Mouse (Mus musculus) lung, postnatal 0 days (tissue): ENCODE measurements at regions not wholly inside any gene's neighbourhood (a gene's known extent, or its start where the extent isn't known, plus 50 kb on each side); places are given as distances from the start of the nearest gene placed in this dataset.

Experiments
- CTCF ChIP-seq: IDR thresholded peaks from 2 replicates; pipeline ENCODE4 v1.5.1; 2016; ENCODE audit warnings: antibody characterized with exemption, mild to moderate bottlenecking
- EP300 ChIP-seq: IDR thresholded peaks from 2 replicates; pipeline ENCODE4 v1.6.1; 2016; ENCODE audit warnings: antibody characterized with exemption, mild to moderate bottlenecking, control low read depth

GRCm38 (mm10) chr3:155866286-155866685 lies 695.3 kb upstream of the Negr1 start:
- TF ChIP-seq CTCF (no peak), EP300 (no peak)
